Mouse (Mus musculus) hindbrain, embryonic 13.5 days (tissue): ENCODE results near the gene Hpn. TPM values are rescaled to one million over a fixed set of nuclear protein-coding genes. Genes with fewer than 3 reads are reported as not detected.

Experiments
- ATAC-seq: fragments of 200-750 bp; cut with Nextera tagmentation; 2 replicates; pipeline ENCODE4 v1.8.0; 2017; ENCODE audit warnings: moderate TSS enrichment; ENCODE audit not compliant: low FRiP score
- H3K27ac ChIP-seq: fragments of 300-500 bp; sonication (generic); 2 replicates; pipeline ENCODE4 v1.5.1; 2015; ENCODE audit warnings: inconsistent platforms, mild to moderate bottlenecking, moderate library complexity
- H3K27me3 ChIP-seq: fragments of 300-500 bp; sonication (generic); 2 replicates; pipeline ENCODE4 v1.6.1; 2015; ENCODE audit warnings: mild to moderate bottlenecking, inconsistent platforms
- H3K36me3 ChIP-seq: fragments of 300-500 bp; sonication (generic); 2 replicates; pipeline ENCODE4 v1.6.1; 2015; ENCODE audit warnings: mild to moderate bottlenecking, inconsistent platforms
- H3K4me1 ChIP-seq: fragments of 300-500 bp; sonication (generic); replicated peaks from 2 replicates; pipeline ENCODE4 v1.6.1; 2015; ENCODE audit warnings: inconsistent platforms
- H3K4me2 ChIP-seq: fragments of 300-500 bp; sonication (generic); 2 replicates; pipeline ENCODE4 v1.6.1; 2015; ENCODE audit warnings: inconsistent platforms, mild to moderate bottlenecking, moderate library complexity
- H3K4me3 ChIP-seq: fragments of 300-500 bp; sonication (generic); 2 replicates; pipeline ENCODE4 v1.5.1; 2015; ENCODE audit warnings: mild to moderate bottlenecking, inconsistent platforms
- H3K9ac ChIP-seq: fragments of 300-500 bp; sonication (generic); 2 replicates; pipeline ENCODE4 v1.6.1; 2015; ENCODE audit warnings: mild to moderate bottlenecking, inconsistent platforms
- H3K9me3 ChIP-seq: fragments of 300-500 bp; sonication (generic); 2 replicates; pipeline ENCODE4 v1.6.1; 2016; ENCODE audit warnings: inconsistent platforms
- WGBS: fragments of 180-500 bp; shearing (Covaris S2); methylation state at CpG from one replicate; pipeline ENCODE4 v1.1.7; 2015; 5-methylcytosine and 5-hydroxymethylcytosine counted together
- polyA plus RNA-seq: library from polyadenylated mRNA; unstranded; fragments of >200 nt; fragmentation: Nextera tagmentation; extraction: Ambion mirVana; gene quantifications from 2 replicates; pipeline ENCODE4 v1.2.1, GENCODE M21; 2015

Hpn gene
- polyA plus RNA-seq, 1 experiment from 2014 or later, result 0.65 TPM

DNA sequence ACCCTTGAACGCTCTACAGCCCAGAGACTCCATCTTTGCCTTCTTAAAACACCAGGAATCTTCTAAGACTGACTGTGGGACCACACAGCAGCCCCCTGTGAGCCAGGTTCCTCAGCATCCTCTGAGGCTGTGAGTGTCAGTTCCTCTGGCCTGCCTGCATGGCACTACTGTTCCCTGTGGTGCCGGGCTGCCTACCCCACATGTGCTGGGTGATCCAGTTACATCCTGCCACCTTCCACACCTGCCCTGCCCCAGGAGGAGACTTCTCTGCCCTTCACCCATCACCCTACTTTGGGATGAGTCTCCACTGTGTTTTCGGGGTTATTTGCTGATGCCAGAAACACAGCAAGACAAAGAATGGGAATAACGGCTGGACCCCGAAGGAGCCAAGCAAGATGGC, 4.5 kb upstream of the Hpn start:
- no peaks in the 10 kb centered on the region for H3K9me3 ChIP-seq
- H3K4me1 ChIP-seq, result 0 out of 2 replicates have a peak, but pooled peaks cover 10% of the 10 kb centered on the region
- ATAC-seq, result no peak
- H3K27me3 ChIP-seq, result peaks cover 29% of the 10 kb centered on the region
- no peaks in the 10 kb centered on the region for H3K36me3 ChIP-seq
- H3K4me2 ChIP-seq, result no peak overlapping the region
- H3K4me3 ChIP-seq, result no peak overlapping the region
- no peak overlapping the region for H3K27ac ChIP-seq
- WGBS, result 85% methylated on average over 5 of the region's 5 CpGs
- no peak overlapping the region for H3K9ac ChIP-seq

DNA sequence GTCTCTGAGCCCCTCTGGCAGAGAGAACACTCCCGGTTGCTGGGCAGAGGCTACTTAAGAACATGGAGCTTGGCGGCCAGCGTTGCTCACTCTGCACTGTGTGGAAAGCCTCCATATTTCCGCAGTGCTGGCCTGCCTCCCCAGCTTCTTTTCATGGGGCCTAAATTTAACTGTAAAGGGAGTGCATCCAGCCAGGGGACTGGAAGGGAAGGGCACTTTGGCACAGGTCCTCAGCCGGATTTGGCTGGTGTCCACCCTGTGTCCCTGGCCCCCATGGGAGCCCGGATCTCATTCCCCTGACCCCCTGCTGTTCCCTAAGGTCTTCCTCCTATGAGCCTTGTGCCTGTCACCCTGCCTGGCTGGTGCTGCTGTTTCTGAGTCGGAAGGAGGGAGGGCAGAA, 3.4 kb upstream of the Hpn start:
- Histone ChIP-seq H3K4me3 (no peak overlapping the region), H3K27ac (no peak overlapping the region), H3K27me3 (peaks cover 25% of the 10 kb centered on the region; the same call in 1 of the 2 replicates), H3K9ac (no peak overlapping the region), H3K4me2 (no peak overlapping the region), H3K36me3 (no peaks in the 10 kb centered on the region), H3K4me1 (0 out of 2 replicates have a peak, but pooled peaks cover 10% of the 10 kb centered on the region), H3K9me3 (no peaks in the 10 kb centered on the region)
- ATAC-seq, result no peak
- WGBS, result 81% methylated on average over 7 of the region's 7 CpGs

DNA sequence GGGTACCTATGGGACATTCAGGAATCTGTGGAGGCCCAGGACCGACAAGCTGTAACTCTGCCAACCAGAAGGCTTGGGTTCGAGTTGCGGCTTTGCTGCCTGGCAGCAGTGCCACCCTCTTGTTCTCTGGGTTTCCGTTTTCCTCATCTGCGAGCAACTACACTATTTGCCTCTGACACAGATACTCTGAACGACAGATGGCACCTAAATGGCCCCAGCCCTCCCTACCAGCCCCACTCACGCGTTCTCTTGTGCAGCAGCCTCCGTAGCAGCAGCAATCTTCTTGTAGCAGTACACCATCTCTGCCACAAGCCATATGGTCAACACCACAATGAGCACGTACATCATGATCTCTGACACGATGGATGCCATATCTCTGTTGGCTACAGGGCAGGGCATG, 2.4 kb upstream of the Hpn start:
- Histone ChIP-seq H3K9ac (no peak overlapping the region), H3K4me2 (no peak overlapping the region), H3K9me3 (no peaks in the 10 kb centered on the region), H3K4me1 (0 out of 2 replicates have a peak, but pooled peaks cover 10% of the 10 kb centered on the region), H3K4me3 (no peak overlapping the region), H3K36me3 (no peaks in the 10 kb centered on the region), H3K27ac (no peak overlapping the region), H3K27me3 (peaks cover 24% of the 10 kb centered on the region; the same call in 1 of the 2 replicates)
- no peak for ATAC-seq
- 81% methylated on average over 11 of the region's 11 CpGs for WGBS

DNA sequence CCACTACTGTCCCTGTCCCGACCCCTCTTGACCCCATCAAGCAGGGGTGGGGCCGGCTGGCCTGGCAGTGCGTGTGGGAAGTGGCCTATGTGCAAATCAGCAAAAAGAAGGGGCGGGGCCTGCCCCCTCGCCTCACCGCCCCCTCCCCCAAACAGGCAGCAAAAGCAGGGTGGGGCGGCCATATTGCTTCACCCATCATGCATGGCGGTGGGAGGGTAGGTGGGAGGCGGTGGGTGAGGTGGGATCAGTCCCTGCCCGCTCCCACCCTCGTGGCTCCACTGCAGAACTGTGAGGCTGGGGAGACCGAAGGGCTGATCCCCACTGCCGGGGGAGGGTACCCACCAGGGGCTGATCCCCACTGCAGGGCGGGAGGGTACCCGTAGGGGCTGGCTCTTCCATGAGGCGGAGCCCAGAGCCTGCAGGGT, 1.6 kb upstream of the Hpn start:
- Histone ChIP-seq H3K9ac (no peak overlapping the region), H3K4me3 (no peak overlapping the region), H3K27ac (no peak overlapping the region), H3K27me3 (peaks cover 24% of the 10 kb centered on the region; the same call in 1 of the 2 replicates), H3K4me2 (no peak overlapping the region), H3K9me3 (no peaks in the 10 kb centered on the region), H3K4me1 (0 out of 2 replicates have a peak, but pooled peaks cover 10% of the 10 kb centered on the region), H3K36me3 (no peaks in the 10 kb centered on the region)
- no peak for ATAC-seq
- 34% methylated on average over 16 of the region's 16 CpGs for WGBS

DNA sequence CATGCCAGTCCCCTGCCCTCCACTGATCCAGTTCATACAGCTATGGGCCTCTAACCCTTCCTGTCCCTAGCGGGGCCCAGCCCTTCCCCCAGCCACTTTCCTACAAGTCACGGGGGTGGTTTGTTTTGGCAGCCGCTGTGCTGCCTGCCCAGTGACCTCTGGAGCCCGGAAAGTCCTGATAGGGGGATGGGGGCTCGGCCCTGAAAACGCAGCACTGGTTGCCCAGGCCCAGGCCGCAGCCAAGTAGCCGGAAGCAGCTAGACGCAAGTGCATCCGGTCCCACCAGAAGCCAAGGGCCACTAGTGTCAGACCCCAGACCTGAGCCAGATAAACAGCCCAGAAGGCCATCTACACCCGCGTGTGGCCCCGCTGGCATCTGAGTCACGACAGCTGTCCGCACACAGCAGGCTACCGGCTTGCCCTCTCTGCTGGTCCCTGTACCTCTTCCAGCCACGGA, 525 bp upstream of the Hpn start:
- H3K36me3 ChIP-seq, result no peaks in the 10 kb centered on the region
- 0 out of 2 replicates have a peak, but pooled peaks cover 10% of the 10 kb centered on the region for H3K4me1 ChIP-seq
- 34% methylated on average over 17 of the region's 17 CpGs for WGBS
- H3K27me3 ChIP-seq, result peaks cover 24% of the 10 kb centered on the region; the same call in 1 of the 2 replicates
- no peak overlapping the region for H3K4me2 ChIP-seq
- no peak overlapping the region for H3K9ac ChIP-seq
- no peak overlapping the region for H3K27ac ChIP-seq
- no peak overlapping the region for H3K4me3 ChIP-seq
- no peak for ATAC-seq
- no peaks in the 10 kb centered on the region for H3K9me3 ChIP-seq

DNA sequence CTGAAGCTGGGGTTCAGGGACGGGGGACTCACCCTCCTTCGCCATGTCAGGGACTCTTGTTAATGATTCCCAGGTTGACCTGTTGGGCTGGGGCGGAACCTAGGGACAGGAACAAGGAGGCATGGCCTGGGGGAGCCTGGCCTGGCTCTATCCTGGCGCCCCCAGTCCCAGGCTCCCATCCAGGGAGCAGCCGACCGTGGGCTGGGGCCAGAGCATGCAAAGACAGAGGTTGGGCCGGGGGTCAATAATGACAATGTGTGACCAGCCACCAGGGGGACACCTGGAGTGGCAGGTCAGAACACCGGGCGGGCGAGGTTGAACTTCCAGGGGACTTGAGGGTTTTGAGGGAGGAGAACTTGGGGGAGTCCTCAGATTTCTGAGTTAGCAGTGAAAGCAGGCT, 444 bp downstream of the Hpn start:
- no peaks in the 10 kb centered on the region for H3K36me3 ChIP-seq
- ATAC-seq, result no peak
- H3K4me3 ChIP-seq, result no peak overlapping the region
- no peak overlapping the region for H3K27ac ChIP-seq
- H3K9me3 ChIP-seq, result no peaks in the 10 kb centered on the region
- H3K27me3 ChIP-seq, result peaks cover 24% of the 10 kb centered on the region; the same call in 1 of the 2 replicates
- 0 out of 2 replicates have a peak, but pooled peaks cover 10% of the 10 kb centered on the region for H3K4me1 ChIP-seq
- H3K4me2 ChIP-seq, result no peak overlapping the region
- 52% methylated on average over 10 of the region's 10 CpGs for WGBS
- H3K9ac ChIP-seq, result no peak overlapping the region

DNA sequence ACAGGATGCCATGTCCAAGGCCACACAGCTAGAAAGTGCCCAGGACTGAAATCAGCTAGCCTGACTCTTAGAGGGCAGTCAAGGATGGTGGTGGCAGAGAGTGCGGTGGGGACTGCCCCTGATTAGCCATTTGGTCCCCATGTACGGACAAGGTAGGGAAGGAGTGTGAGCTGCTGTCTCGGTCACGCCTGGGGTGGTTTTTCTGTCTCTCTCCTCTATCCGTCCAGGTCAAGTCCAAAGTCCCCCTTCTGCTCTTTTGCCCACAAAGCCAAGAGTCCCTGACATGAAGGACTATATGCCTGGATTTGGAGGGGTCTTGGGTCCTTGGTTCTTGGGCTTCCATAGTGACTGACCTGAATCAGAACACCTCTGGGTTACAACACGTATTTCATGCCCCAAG, 1.3 kb downstream of the Hpn start:
- Histone ChIP-seq H3K36me3 (no peaks in the 10 kb centered on the region), H3K9me3 (no peaks in the 10 kb centered on the region), H3K4me3 (no peak overlapping the region), H3K4me2 (no peak overlapping the region), H3K4me1 (0 out of 2 replicates have a peak, but pooled peaks cover 15% of the 10 kb centered on the region), H3K27ac (no peak overlapping the region), H3K27me3 (peaks cover 24% of the 10 kb centered on the region; the same call in 1 of the 2 replicates), H3K9ac (no peak overlapping the region)
- ATAC-seq, result no peak
- 84% methylated on average over 6 of the region's 6 CpGs for WGBS

DNA sequence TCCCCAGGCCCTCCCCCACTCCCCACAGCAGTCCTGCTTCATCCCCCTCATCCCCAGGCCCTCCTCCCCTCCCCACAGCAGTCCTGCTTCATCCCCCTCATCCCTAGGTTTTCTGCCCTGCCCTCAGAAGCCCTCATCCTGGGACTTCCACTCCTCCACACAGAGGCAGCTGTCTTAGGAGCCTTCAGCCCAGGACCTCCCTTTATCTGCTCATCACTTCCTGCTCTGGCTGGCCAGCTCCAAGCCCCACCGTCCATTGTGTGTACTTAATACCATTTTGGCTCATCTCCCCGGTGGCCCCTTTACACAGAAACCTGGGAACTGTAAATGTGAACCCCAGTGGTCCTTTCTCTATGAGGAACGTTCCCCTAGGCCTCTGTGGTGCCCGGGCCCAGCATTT, 3.1 kb downstream of the Hpn start:
- ATAC-seq, result no peak
- WGBS, result 57% methylated on average over 4 of the region's 4 CpGs

DNA sequence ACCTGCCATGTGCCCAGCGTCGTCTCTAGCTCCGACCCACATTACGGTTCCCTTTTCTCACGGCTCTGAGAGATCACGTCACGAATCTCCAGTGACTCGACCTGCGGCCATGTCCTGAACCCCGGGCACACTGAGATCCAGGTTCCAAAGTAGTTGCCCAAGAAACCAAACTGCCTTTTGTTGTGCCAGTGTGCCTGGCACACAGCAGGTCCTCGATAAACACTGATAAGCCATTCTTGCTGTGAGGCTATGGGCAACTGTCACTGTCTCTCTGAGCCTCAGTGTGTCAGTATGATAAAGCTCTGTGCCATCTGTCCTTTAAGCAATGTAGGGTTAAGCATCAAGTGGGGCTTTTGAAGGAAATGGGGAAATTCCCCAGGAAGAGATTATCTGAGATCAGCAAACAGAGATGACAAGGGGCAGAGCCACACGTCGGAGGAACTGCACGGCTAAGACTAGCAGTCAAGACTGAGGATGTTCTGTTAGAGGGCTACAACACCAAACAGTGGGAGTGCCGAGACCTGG, 4.2 kb downstream of the Hpn start:
- Histone ChIP-seq H3K9me3 (no peaks in the 10 kb centered on the region), H3K27me3 (peaks cover 17% of the 10 kb centered on the region; the same call in 1 of the 2 replicates), H3K9ac (no peak overlapping the region), H3K4me1 (0 out of 2 replicates have a peak, but pooled peaks cover 9% of the 10 kb centered on the region), H3K4me2 (no peak overlapping the region), H3K36me3 (no peaks in the 10 kb centered on the region), H3K4me3 (no peak overlapping the region), H3K27ac (no peak overlapping the region)
- WGBS, result 86% methylated on average over 15 of the region's 15 CpGs
- no peak for ATAC-seq

More for the DNA sequence above, 3.1 kb downstream of the Hpn start:
- H3K27ac ChIP-seq, result no peak overlapping the region
- peaks cover 24% of the 10 kb centered on the region; the same call in 1 of the 2 replicates for H3K27me3 ChIP-seq
- no peak overlapping the region for H3K9ac ChIP-seq
- H3K4me3 ChIP-seq, result no peak overlapping the region
- 0 out of 2 replicates have a peak, but pooled peaks cover 14% of the 10 kb centered on the region for H3K4me1 ChIP-seq
- H3K36me3 ChIP-seq, result no peaks in the 10 kb centered on the region
- no peaks in the 10 kb centered on the region for H3K9me3 ChIP-seq
- no peak overlapping the region for H3K4me2 ChIP-seq

DNA sequence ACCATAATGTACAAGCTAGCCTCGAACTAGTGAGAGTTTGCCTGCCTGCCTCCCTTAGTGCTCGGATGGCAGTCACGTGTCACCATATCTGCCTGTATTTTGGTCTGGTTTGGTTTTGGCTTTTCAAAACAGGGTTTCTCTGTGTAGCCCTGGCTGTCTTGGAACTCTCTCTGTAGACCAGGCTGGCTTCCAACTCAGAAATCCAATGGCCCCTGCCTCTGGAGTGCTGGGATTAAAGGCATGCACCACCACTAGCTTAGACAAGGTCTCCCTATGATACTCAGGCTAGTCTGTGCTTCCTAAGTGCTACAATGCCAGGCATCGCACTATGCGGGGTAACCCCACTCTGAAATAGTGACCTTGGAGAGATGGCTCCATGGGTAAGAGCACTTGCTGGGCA, 5.3 kb downstream of the Hpn start:
- Histone ChIP-seq H3K4me2 (no peak overlapping the region), H3K27me3 (peaks cover 7% of the 10 kb centered on the region; the same call in 1 of the 2 replicates), H3K4me3 (no peak overlapping the region), H3K9me3 (no peaks in the 10 kb centered on the region), H3K4me1 (0 out of 2 replicates have a peak, but pooled peaks cover 5% of the 10 kb centered on the region), H3K27ac (no peak overlapping the region), H3K9ac (no peak overlapping the region), H3K36me3 (no peaks in the 10 kb centered on the region)
- no peak for ATAC-seq
- 95% methylated on average over 5 of the region's 5 CpGs for WGBS

DNA sequence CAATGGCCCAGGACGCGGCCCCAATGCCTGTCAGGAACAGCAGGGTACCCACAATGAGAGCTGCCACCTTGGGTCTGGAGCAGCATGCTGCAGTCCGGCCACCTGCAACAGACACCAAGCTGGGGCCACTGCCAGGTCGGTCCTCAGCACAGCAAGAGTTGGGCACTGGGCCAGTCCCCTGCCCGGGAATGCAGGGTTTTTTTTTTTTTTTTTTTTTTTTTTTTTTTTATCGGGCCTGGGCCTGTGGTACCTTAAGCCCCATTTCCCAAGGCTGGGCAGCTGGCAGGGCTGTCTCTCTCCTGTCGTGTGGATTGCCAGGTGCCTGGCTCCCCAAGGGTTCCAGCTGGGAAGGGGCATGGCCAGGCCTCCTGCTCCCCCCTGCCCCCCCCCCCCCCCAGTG, 6.0 kb downstream of the Hpn start:
- no peaks in the 10 kb centered on the region for H3K36me3 ChIP-seq
- no peak overlapping the region for H3K27ac ChIP-seq
- no peak for ATAC-seq
- H3K27me3 ChIP-seq, result peaks cover under 1% of the 10 kb centered on the region; the same call in 1 of the 2 replicates
- no peak overlapping the region for H3K4me3 ChIP-seq
- no peak overlapping the region for H3K9ac ChIP-seq
- WGBS, result 39% methylated on average over 7 of the region's 7 CpGs
- H3K4me2 ChIP-seq, result no peak overlapping the region
- H3K9me3 ChIP-seq, result no peaks in the 10 kb centered on the region
- H3K4me1 ChIP-seq, result 0 out of 2 replicates have a peak, but pooled peaks cover 5% of the 10 kb centered on the region

DNA sequence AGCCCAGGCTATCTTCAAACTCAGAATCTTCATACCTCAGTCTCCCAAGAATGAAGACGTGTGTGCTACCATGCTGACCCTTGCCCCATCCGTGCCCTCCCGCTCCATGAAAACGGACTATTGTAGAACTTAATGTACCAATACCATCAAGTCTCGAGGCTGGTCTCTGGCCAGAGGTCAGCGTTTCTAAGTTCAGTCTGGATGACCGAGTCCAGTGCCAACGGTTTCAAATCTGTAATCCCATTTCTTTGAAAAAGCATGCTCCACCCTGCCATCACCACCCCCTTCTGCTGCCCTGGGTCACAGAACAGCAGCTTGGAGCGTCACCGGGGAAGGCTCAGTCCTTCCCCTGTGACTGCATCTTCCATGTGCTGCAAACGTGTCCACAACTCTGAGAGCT, 7.3 kb downstream of the Hpn start:
- Histone ChIP-seq H3K36me3 (no peaks in the 10 kb centered on the region), H3K4me2 (no peak overlapping the region), H3K4me3 (no peak overlapping the region), H3K27ac (no peak overlapping the region), H3K9me3 (no peaks in the 10 kb centered on the region), H3K9ac (no peak overlapping the region), H3K27me3 (peaks cover 4% of the 10 kb centered on the region; the same call in 1 of the 2 replicates), H3K4me1 (0 out of 2 replicates have a peak, but pooled peaks cover 5% of the 10 kb centered on the region)
- 93% methylated on average over 11 of the region's 11 CpGs for WGBS
- no peak for ATAC-seq

DNA sequence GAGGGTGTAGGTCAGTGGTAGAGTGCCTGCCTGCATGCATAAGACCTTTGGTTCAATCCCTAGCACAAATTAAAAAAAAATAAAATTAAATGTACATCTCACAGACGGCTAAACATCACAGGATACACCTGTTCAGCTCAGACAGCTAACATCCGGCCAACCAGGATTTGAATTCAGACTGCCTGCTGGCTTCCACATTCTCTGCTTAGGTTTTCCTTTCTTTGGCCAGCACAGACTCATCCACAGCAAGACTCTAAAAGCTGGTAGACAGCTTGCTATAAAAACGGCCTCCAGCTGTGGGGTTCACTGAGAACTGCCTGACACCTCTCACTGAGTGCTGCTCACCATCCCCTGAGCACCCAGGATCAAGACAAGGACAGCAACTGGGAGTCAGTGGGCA, 8.9 kb downstream of the Hpn start:
- no peak overlapping the region for H3K4me3 ChIP-seq

More for the DNA sequence above, 8.9 kb downstream of the Hpn start:
- Histone ChIP-seq H3K27ac (no peak overlapping the region), H3K9me3 (no peaks in the 10 kb centered on the region), H3K4me2 (no peak overlapping the region), H3K9ac (no peak overlapping the region), H3K4me1 (0 out of 2 replicates have a peak, but pooled peaks cover 5% of the 10 kb centered on the region), H3K27me3 (peaks cover 7% of the 10 kb centered on the region; the same call in 1 of the 2 replicates), H3K36me3 (no peaks in the 10 kb centered on the region)
- 61% methylated on average over 3 of the region's 3 CpGs for WGBS
- ATAC-seq, result no peak
